Mouse (Mus musculus) cerebellum, adult 2 months (tissue): ENCODE data around the gene Nubp1. TPM values are rescaled to one million over a fixed set of nuclear protein-coding genes. Genes with fewer than 3 reads are reported as not detected.

Experiments
- DNase-seq, 2 experiments: peaks; one replicate each; pipeline ENCODE4 v3.0.0; 2021
- H3K27ac ChIP-seq: fragments of 200-500 bp; 2 replicates; pipeline ENCODE4 v1.5.1; 2012; ENCODE audit warnings: low read length, control low read depth, inconsistent platforms; ENCODE audit not compliant: insufficient read depth
- H3K27me3 ChIP-seq: fragments of 200-500 bp; 2 replicates; pipeline ENCODE4 v1.6.1; 2012; ENCODE audit warnings: inconsistent platforms, mild to moderate bottlenecking, low read length, moderate library complexity; ENCODE audit not compliant: control insufficient read depth, insufficient read depth
- H3K4me1 ChIP-seq: fragments of 200-500 bp; 2 replicates; pipeline ENCODE4 v1.6.1; 2011; ENCODE audit warnings: low read length; ENCODE audit not compliant: control insufficient read depth, insufficient read depth
- H3K4me3 ChIP-seq: fragments of 200-500 bp; replicated peaks from 2 replicates; pipeline ENCODE3; 2011; ENCODE audit warnings: mild to moderate bottlenecking, low read depth, low read length, control low read depth; ENCODE audit not compliant: insufficient read depth
- CTCF ChIP-seq: fragments of 200-500 bp; IDR thresholded peaks from 2 replicates; pipeline ENCODE4 v1.5.1; 2011; ENCODE audit warnings: low read depth, mild to moderate bottlenecking, control low read depth, low read length, moderate library complexity, borderline replicate concordance; ENCODE audit not compliant: insufficient read depth
- POLR2A ChIP-seq: fragments of 200-500 bp; IDR thresholded peaks from 2 replicates; pipeline ENCODE4 v1.6.1; 2011; ENCODE audit warnings: low read length, control low read depth, borderline replicate concordance; ENCODE audit not compliant: insufficient read depth
- WGBS: fragments of 180-500 bp; shearing (Covaris S2); methylation state at CpG from one replicate; pipeline ENCODE4 v1.1.7; 2018; 5-methylcytosine and 5-hydroxymethylcytosine counted together
- polyA plus RNA-seq: library from polyadenylated mRNA; depleted of rRNA; stranded (reverse); fragments of >200 nt; gene quantifications from 2 replicates; pipeline ENCODE4 v1.2.3, GENCODE M21; 2012

Gene Nubp1
- polyA plus RNA-seq, 1 experiment: 30.0 TPM

GRCm38 (mm10) chr16:10446573-10447263 lies 35.0 kb downstream of the Nubp1 start:
- Histone ChIP-seq H3K4me1 (peaks cover 10% of the 10 kb centered on the region), H3K4me3 (peak overlapping the region; percentile 80), H3K27me3 (no peaks in the 10 kb centered on the region), H3K27ac (0 out of 2 replicates have a peak overlapping the region, but pooled peaks have one; percentile 38)
- TF ChIP-seq POLR2A (no peak), CTCF (no peak)
- 18% methylated on average over 13 of the region's 13 CpGs for WGBS
- peak in 1 of 2 experiments; percentile 23 for DNase-seq

GRCm38 (mm10) chr16:10447264-10447594 lies 35.5 kb downstream of the Nubp1 start, which contains the start of gene Tvp23a:
Gene Tvp23a (minus strand): TSS chr16:10447362.
- peak within 1 kb of the TSS; percentile 80 for H3K4me3 ChIP-seq
- TF ChIP-seq POLR2A (peak; percentile 87), CTCF (no peak)
- WGBS: 4% methylated on average over 12 of the region's 12 CpGs

GRCm38 (mm10) chr16:10447781-10448180 lies 36.0 kb downstream of the Nubp1 start:
- H3K27ac ChIP-seq: peak overlapping the region; percentile 64
- TF ChIP-seq CTCF (no peak), POLR2A (no peak)

More at GRCm38 (mm10) chr16:10447264-10447594, 35.5 kb downstream of the Nubp1 start, which contains the start of gene Tvp23a:
- Histone ChIP-seq H3K27me3 (no peaks in the 10 kb centered on the region), H3K27ac (peak within 1 kb of the TSS; percentile 64), H3K4me1 (peaks cover 10% of the 10 kb centered on the region)
- DNase-seq: peak; percentile 88 to 89

GRCm38 (mm10) chr16:10448931-10449330 lies 37.2 kb downstream of the Nubp1 start:
- no peak for DNase-seq
- Histone ChIP-seq H3K4me3 (no peak overlapping the region), H3K4me1 (peaks cover 9% of the 10 kb centered on the region), H3K27ac (no peak overlapping the region), H3K27me3 (no peaks in the 10 kb centered on the region)
- 87% methylated on average over 9 of the region's 9 CpGs for WGBS
- TF ChIP-seq POLR2A (no peak), CTCF (no peak)

More at GRCm38 (mm10) chr16:10447781-10448180, 36.0 kb downstream of the Nubp1 start:
- DNase-seq: peak; percentile 8 to 22
- Histone ChIP-seq H3K4me1 (peaks cover 10% of the 10 kb centered on the region), H3K4me3 (peak overlapping the region; percentile 80), H3K27me3 (no peaks in the 10 kb centered on the region)
- WGBS: 66% methylated on average over 2 of the region's 2 CpGs

GRCm38 (mm10) chr16:10451906-10452305 lies 40.2 kb downstream of the Nubp1 start:
- 91% methylated on average over 2 of the region's 2 CpGs for WGBS
- H3K27me3 ChIP-seq: no peaks in the 10 kb centered on the region
- no peak for TF ChIP-seq POLR2A
- no peak for TF ChIP-seq CTCF
- DNase-seq: no peak
- H3K4me1 ChIP-seq: peaks cover 4% of the 10 kb centered on the region
- H3K4me3 ChIP-seq: no peak overlapping the region
- no peak overlapping the region for H3K27ac ChIP-seq

GRCm38 (mm10) chr16:10452445-10452896 lies 40.7 kb downstream of the Nubp1 start:
- 6% methylated on average over 8 of the region's 8 CpGs for WGBS
- Histone ChIP-seq H3K4me1 (peaks cover 4% of the 10 kb centered on the region), H3K27ac (no peak overlapping the region), H3K4me3 (no peak overlapping the region), H3K27me3 (no peaks in the 10 kb centered on the region)
- peak; percentile 47 to 57 for DNase-seq
- no peak for TF ChIP-seq POLR2A
- no peak for TF ChIP-seq CTCF

GRCm38 (mm10) chr16:10453872-10454582 lies 42.3 kb downstream of the Nubp1 start:
- TF ChIP-seq CTCF: no peak
- no peak for TF ChIP-seq POLR2A
- WGBS: 91% methylated on average over 6 of the region's 6 CpGs
- DNase-seq: no peak
- H3K27ac ChIP-seq: no peak overlapping the region
- H3K4me1 ChIP-seq: no peaks in the 10 kb centered on the region; the same call in 1 of the 2 replicates
- no peaks in the 10 kb centered on the region for H3K27me3 ChIP-seq
- no peak overlapping the region for H3K4me3 ChIP-seq
